Mouse (Mus musculus) lung, adult 18-20 months (tissue): ENCODE results near the gene Tnip3.
A peak's percentile ranks its signal among the peaks of the same experiment; 100 is the strongest.

ENCODE experiments used
- DNase-seq, 2 experiments: peaks; one replicate each; pipeline ENCODE4 v3.0.0; 2022; ENCODE audit warnings: mixed read lengths in 2 of 2

Gene Tnip3

GRCm38 (mm10) chr6:65651376-65651775 lies 126.3 kb downstream of the Tnip3 start:
- DNase-seq, result no peak

GRCm38 (mm10) chr6:65661272-65661671 lies 136.2 kb downstream of the Tnip3 start:
- no peak for DNase-seq

GRCm38 (mm10) chr6:65662050-65662449 lies 136.9 kb downstream of the Tnip3 start:
- no peak for DNase-seq

DNA sequence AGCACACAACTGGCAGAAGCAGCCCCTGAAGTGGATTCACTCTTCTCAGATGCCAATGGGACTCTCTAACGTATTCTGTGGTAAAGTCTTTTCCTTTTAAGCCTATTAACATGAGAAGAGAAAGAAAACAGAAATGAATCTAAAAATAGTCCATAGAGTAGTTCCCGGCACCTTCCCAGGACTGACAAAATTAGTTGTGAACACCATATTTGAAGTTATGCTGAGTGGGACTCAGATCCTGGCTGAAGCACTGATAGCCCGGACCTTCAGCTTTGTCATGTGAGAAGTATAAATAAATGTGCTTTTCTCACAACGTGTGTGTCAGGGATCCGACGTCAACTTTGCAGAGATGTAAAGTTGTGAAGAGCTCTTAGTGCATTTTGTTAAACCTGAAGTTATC lies 138.9 kb downstream of the Tnip3 start:
- no peak for DNase-seq

DNA sequence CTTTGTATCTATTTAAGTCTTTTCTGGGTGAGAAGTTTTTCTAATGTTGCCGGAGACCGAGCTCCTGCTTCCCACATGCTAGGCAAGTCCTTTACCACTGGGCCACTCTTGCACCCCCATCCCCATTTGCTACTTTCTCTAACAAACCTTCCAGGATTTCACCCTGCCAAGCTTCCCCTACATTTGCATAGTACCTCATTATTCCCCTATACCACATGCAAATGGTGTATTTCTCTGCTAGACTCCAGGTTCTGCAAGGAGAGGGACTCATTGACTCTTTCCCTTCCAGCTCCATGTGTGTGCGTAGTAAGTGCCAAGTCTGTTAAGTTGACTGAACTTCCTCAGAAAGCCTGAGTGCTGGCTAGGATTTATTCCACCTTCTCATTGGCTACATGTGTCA lies 141.2 kb downstream of the Tnip3 start:
- DNase-seq, result no peak

DNA sequence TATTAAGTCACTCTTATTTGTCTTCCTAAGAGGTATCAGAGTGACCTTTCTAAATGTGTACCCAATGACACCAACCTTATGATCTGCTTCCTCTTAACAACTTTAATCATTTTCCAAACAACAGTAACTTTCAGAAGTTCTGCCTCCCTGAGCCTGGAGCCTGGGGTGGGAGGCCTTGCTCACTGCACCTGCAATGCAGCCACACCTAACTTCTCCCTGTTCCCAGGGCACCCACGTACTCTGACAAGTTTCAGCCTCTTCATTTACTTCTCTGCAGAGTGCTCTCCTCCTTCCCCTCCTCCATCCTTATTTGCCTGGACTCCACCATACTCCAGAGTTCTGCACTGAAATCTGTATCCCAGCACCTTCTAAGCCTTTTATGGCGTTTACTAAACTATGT lies 144.9 kb downstream of the Tnip3 start:
- DNase-seq, result no peak

GRCm38 (mm10) chr6:65670981-65671411 lies 145.9 kb downstream of the Tnip3 start:
- no peak for DNase-seq

DNA sequence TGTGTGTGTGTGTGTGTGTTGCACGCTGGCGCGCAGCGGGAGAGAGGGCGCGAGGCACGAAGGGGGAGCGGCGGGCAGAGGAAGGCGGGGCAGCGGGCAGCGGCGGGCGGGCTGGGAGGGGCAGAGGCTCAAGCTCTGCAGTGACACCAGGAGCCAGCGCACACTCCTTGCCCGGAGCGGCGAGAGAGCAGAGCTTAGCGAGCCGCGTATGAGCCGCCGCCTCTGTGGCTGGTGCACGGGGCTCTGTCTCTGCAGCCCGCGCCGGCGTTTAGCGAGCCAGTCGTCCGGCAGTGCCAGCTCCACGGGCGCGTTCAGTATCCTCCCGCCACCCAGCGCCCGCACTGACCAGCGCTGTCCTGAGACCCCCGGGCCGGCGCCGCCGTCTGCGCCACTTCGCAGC lies 146.3 kb downstream of the Tnip3 start, which contains the start of gene Ndnf:
TSS of gene Ndnf (plus strand) at position 140 of the 400 bp plus-strand sequence.
- DNase-seq, result peak; percentile 71 to 74

GRCm38 (mm10) chr6:65672131-65673031 lies 147.3 kb downstream of the Tnip3 start:
- DNase-seq, result peak; percentile 21 to 22
